Mouse (Mus musculus) duodenum, adult 2 months (tissue): Measurements from ENCODE around the gene Ica1l. TPM values are rescaled to one million over a fixed set of nuclear protein-coding genes. Genes with fewer than 3 reads are reported as not detected.

ENCODE experiments used
- polyA plus RNA-seq: library from polyadenylated mRNA; depleted of rRNA; stranded (reverse); fragments of >200 nt; gene quantifications from 2 replicates; pipeline ENCODE4 v1.2.3, GENCODE M21; 2012; ENCODE audit warnings: low replicate concordance; rRNA removed

Ica1l gene
- polyA plus RNA-seq = 0.12 and 0.19 TPM in 2 replicates

GRCm38 (mm10) chr1:60042796-60043469 lies at the start of gene Ica1l:
Gene Ica1l (minus strand): TSS chr1:60043184.

Other genes starting within 250 kb of the Ica1l start
- 7.2 and 8.1 TPM in 2 replicates for gene Fam117b, start 130.2 kb downstream of the Ica1l start, polyA plus RNA-seq
- 0.18 and 0.70 TPM in 2 replicates for gene Carf, start 55.1 kb upstream of the Ica1l start, polyA plus RNA-seq
- 0.65 and 1.1 TPM in 2 replicates for gene Wdr12, start 55.5 kb upstream of the Ica1l start, polyA plus RNA-seq
- gene Nbeal1, start 137.4 kb upstream of the Ica1l start, polyA plus RNA-seq = 0.32 and 0.39 TPM in 2 replicates